Mouse (Mus musculus): Measurements from ENCODE around the gene Ppp2r3a. TPM values are rescaled to one million over a fixed set of nuclear protein-coding genes. Genes with fewer than 3 reads are reported as not detected.

The Ppp2r3a gene
- total and polyA plus RNA-seq, 3 experiments: 1.1 to 3.0 TPM; not detected in 1

- H3K79me2 ChIP-seq (ENCODE audit: control insufficient read depth, insufficient read depth, low read length, poor library complexity): no peaks in the 10 kb centered on the region
- H3K9me3 ChIP-seq (replicated peaks; ENCODE audit: insufficient read depth, low read length): no peaks in the 10 kb centered on the region
- no peak overlapping the region for H3K9ac ChIP-seq (ENCODE audit: control insufficient read depth, low read depth, low read length, poor library complexity, severe bottlenecking)
- no peaks in the 10 kb centered on the region for H3K36me3 ChIP-seq (ENCODE audit: control insufficient read depth in 1 of 2, insufficient read depth in 2 of 2, low read length in 2 of 2)
- DNase-seq (ENCODE audit: low read depth, low spot score): no peak
- no peaks in the 10 kb centered on the region; a peak in 2 of 4 replicates for H3K4me1 ChIP-seq (ENCODE audit: control insufficient read depth in 1 of 2, insufficient read depth in 2 of 2, low read length in 2 of 2)
- no peak overlapping the region for H3K27ac ChIP-seq (ENCODE audit: control insufficient read depth, low read depth, low read length)
- TF ChIP-seq MXI1 (IDR thresholded peaks at IDR 0.05; ENCODE audit: low read depth, low read length): peak; percentile 28; the same call in 1 of the 2 replicates
- no peak for TF ChIP-seq TCF12 (IDR thresholded peaks at IDR 0.05; ENCODE audit: low read depth, low read length)
- peak; percentile 41; the same call in 1 of the 2 replicates for TF ChIP-seq MAX (IDR thresholded peaks at IDR 0.05; ENCODE audit: low read length)
- TF ChIP-seq ZNF384 (IDR thresholded peaks at IDR 0.05; ENCODE audit: low read depth, low read length): peak; percentile 89
- no peak for TF ChIP-seq JUND (IDR thresholded peaks at IDR 0.05; ENCODE audit: low read depth, low read length)
- no peak for TF ChIP-seq POLR2A (IDR thresholded peaks at IDR 0.05; ENCODE audit: control insufficient read depth in 1 of 2, insufficient read depth in 1 of 2, low read depth in 1 of 2, low read length in 2 of 2, poor library complexity in 1 of 2)
- no peak for TF ChIP-seq POLR2AphosphoS2 (IDR thresholded peaks at IDR 0.05; ENCODE audit: low read length)
- no peak for TF ChIP-seq SMC3 (IDR thresholded peaks at IDR 0.05; ENCODE audit: low read depth, low read length)
- TF ChIP-seq MYC (IDR thresholded peaks at IDR 0.05; ENCODE audit: low read depth, low read length): no peak
- peak; percentile 90 for TF ChIP-seq BHLHE40 (IDR thresholded peaks at IDR 0.05; ENCODE audit: borderline replicate concordance, low read depth, low read length)
- TF ChIP-seq GATA1 (IDR thresholded peaks at IDR 0.05; ENCODE audit: low read depth, low read length): peak; percentile 11; the same call in 1 of the 2 replicates
- TF ChIP-seq USF1 (IDR thresholded peaks at IDR 0.05; ENCODE audit: low read depth, low read length): peak; percentile 85
- H3K27me3 ChIP-seq (ENCODE audit: control insufficient read depth in 1 of 2, insufficient read depth in 2 of 2, low read length in 2 of 2): no peaks in the 10 kb centered on the region
- no peak overlapping the region for H3K4me3 ChIP-seq (ENCODE audit: control insufficient read depth in 1 of 2, insufficient read depth in 1 of 2, low read depth in 2 of 2, low read length in 2 of 2)
These were observed 10.5 kb upstream of the Ppp2r3a start for GRCm38 (mm10) chr9:101261989-101262571.

GRCm38 (mm10) chr9:101261443-101261842 lies 9.8 kb upstream of the Ppp2r3a start:
- Histone ChIP-seq H3K4me3 (ENCODE audit: control insufficient read depth in 1 of 2, insufficient read depth in 1 of 2, low read depth in 2 of 2, low read length in 2 of 2) (no peak overlapping the region), H3K36me3 (ENCODE audit: control insufficient read depth in 1 of 2, insufficient read depth in 2 of 2, low read length in 2 of 2) (no peaks in the 10 kb centered on the region), H3K79me2 (ENCODE audit: control insufficient read depth, insufficient read depth, low read length, poor library complexity) (no peaks in the 10 kb centered on the region), H3K4me1 (ENCODE audit: control insufficient read depth in 1 of 2, insufficient read depth in 2 of 2, low read length in 2 of 2) (no peaks in the 10 kb centered on the region; a peak in 2 of 4 replicates), H3K27ac (ENCODE audit: control insufficient read depth, low read depth, low read length) (no peak overlapping the region), H3K9me3 (replicated peaks; ENCODE audit: insufficient read depth, low read length) (no peaks in the 10 kb centered on the region), H3K27me3 (ENCODE audit: control insufficient read depth in 1 of 2, insufficient read depth in 2 of 2, low read length in 2 of 2) (no peaks in the 10 kb centered on the region), H3K9ac (ENCODE audit: control insufficient read depth, low read depth, low read length, poor library complexity, severe bottlenecking) (no peak overlapping the region)
- DNase-seq (ENCODE audit: low read depth, low spot score): no peak
- TF ChIP-seq RAD21 (IDR thresholded peaks at IDR 0.05; ENCODE audit: low read depth, low read length) (no peak), POLR2AphosphoS2 (IDR thresholded peaks at IDR 0.05; ENCODE audit: low read length) (no peak), USF1 (IDR thresholded peaks at IDR 0.05; ENCODE audit: low read depth, low read length) (peak; percentile 71), MAFK (IDR thresholded peaks at IDR 0.05; ENCODE audit: borderline replicate concordance, low read depth, low read length) (no peak), ZNF384 (IDR thresholded peaks at IDR 0.05; ENCODE audit: low read depth, low read length) (no peak), E2F4 (IDR thresholded peaks at IDR 0.05; ENCODE audit: borderline replicate concordance, low read depth, low read length) (no peak), JUND (IDR thresholded peaks at IDR 0.05; ENCODE audit: low read depth, low read length) (no peak)
